In genomic region chr1:130276005-130276404, GRCm38 (mm10) we compare ENCODE assay signal across 22 mouse cellular contexts.
"Had no signal": no experiment of that assay in that cellular context is flagged by ENCODE, and none has a peak within 500 bp of the region (broad histone marks: within the 10 kb centered on the region; RNA-seq: fewer than 3 reads in every experiment).

No protein-coding gene starts in this region.

- H3K4me3 ChIP-seq: kidney, embryonic 15.5 days; limb, embryonic 12.5 days; limb, embryonic 15.5 days; megakaryocyte, embryonic 14.5 days; neural tube, embryonic 12.5 days; neural tube, embryonic 15.5 days had no signal

- H3K27me3 ChIP-seq: kidney, embryonic 15.5 days; limb, embryonic 12.5 days; limb, embryonic 15.5 days; megakaryocyte, embryonic 14.5 days; neural tube, embryonic 12.5 days; neural tube, embryonic 15.5 days had no signal

- H3K9ac ChIP-seq: kidney, embryonic 15.5 days; limb, embryonic 12.5 days; limb, embryonic 15.5 days; neural tube, embryonic 12.5 days; neural tube, embryonic 15.5 days had no signal

- H3K9me3 ChIP-seq: limb, embryonic 12.5 days; limb, embryonic 15.5 days; neural tube, embryonic 15.5 days had no signal

- H3K4me2 ChIP-seq: kidney, embryonic 15.5 days; limb, embryonic 12.5 days; limb, embryonic 15.5 days; midbrain, embryonic 11.5 days; neural tube, embryonic 12.5 days; neural tube, embryonic 15.5 days had no signal

- H3K36me3 ChIP-seq: kidney, embryonic 15.5 days; limb, embryonic 12.5 days; limb, embryonic 15.5 days; neural tube, embryonic 12.5 days; neural tube, embryonic 15.5 days had no signal

- H3K27ac ChIP-seq: kidney, embryonic 15.5 days; limb, embryonic 12.5 days; limb, embryonic 15.5 days; neural tube, embryonic 12.5 days; neural tube, embryonic 15.5 days; stomach, postnatal 0 days had no signal

- DNase-seq: kidney, adult 11 months; kidney, adult 8-10 months; kidney, postnatal 10 days; kidney, postnatal 36 days; left cerebral cortex, postnatal 4 days; lung, adult 2 months; lung, postnatal 14 days; lung, postnatal 4 days; midbrain, embryonic 14.5 days; right cerebral cortex, adult 18-20 months; right cerebral cortex, postnatal 14 days; right cerebral cortex, postnatal 4 days; thymus, adult 2 months; thymus, postnatal 14 days had no signal

- H3K4me1 ChIP-seq: limb, embryonic 12.5 days; limb, embryonic 15.5 days; megakaryocyte, embryonic 14.5 days; neural tube, embryonic 12.5 days; neural tube, embryonic 15.5 days had no signal
